Mouse (Mus musculus) ovary, postnatal 36 days (tissue): ENCODE results near the gene Cd68.
"Not testable (repeated sequence)": the region's sequence is repeated elsewhere in the genome, so short reads cannot be mapped to it uniquely, and the experiment has no call there.

Experiments
- DNase-seq: peaks from one replicate; pipeline ENCODE4 v3.0.0; 2022; ENCODE audit warnings: low spot score, mixed read lengths

Gene Cd68

GRCm38 (mm10) chr11:69624339-69624738, 41.6 kb downstream of the Cd68 start:
- DNase-seq, result not testable (repeated sequence)

DNA sequence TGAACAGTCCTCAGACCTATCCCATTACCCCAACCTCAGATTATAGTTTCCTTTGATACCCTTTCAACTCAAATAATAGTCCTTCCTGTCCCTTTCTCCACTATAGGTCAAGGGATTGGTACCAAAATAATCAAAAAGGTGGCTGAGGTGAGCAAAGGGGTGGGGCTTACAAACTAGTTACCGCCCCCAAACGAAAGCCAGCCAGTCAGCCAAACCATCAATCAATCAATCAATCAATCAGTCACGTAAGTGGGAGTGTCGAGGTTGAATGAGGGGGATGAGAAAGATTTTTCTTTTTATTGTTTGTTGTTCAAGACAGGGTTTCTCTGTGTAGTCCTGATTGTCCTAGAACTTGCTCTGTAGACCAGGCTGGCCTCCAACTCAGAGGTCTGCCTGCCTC, 42.9 kb downstream of the Cd68 start:
- DNase-seq, result no peak

GRCm38 (mm10) chr11:69622406-69622805, 43.5 kb downstream of the Cd68 start:
- no peak for DNase-seq

DNA sequence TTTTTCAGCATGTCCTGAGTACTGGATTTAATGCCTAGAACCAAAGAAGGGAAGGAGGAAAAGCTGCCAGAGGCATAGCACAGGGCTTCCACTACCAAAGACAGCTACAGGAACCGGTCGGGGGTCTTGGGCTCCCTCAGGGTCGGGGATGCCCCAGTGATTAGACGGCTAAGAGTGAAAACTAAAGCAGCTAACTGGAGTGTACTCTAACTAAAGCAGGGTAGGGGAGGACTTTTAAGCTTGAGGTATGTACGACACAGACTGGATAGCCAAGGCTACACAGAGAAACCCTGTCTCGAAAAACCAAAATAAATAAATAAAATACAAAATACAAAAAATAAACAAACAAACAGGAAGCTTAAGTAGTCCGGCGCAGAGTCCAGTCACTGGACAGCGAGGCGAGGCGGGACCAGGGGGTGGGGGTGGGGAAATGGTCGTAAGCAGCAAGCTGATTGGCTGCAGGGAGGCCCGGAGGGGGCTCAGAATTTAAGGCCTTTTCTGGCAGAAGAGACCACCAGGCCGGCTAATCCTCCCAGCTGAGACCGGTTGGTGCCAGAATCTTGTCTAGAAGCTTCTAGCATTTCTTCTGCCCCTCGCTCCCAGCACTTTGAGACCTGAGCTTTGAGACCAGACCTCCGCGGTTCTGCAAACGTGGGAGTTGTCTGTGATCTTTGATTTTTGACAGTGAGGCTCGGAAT, 44.2 kb downstream of the Cd68 start, which contains the start of gene Sat2:
Sat2 (plus strand) TSS at position 454 of the 698 bp plus-strand sequence.
- DNase-seq, result peak; percentile 59

- peak; percentile 29 for DNase-seq
Observed at GRCm38 (mm10) chr11:69620394-69621081, 45.4 kb downstream of the Cd68 start.

GRCm38 (mm10) chr11:69617805-69618204, 48.1 kb downstream of the Cd68 start, which contains the start of gene Shbg:
Shbg (minus strand) TSS chr11:69617905.
- no peak for DNase-seq

DNA sequence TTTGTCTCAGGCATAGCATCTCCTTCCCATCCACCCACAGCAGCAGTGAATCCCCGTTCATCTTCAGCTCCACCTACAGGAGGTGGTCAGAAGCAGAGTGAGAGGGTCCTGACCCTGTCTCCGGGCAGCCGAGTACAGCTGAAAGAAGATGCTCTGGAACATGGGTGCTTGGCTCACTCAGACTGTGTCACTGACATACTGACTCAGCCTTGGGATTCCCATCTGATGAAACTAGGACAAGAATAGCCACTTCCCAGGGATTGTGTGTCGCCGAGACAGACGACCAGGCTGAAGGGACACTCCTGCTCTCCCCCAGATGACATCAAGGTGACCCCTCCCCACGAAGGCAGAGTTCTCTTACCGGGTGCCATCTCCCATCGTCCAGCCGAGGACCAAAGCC, 49.2 kb downstream of the Cd68 start:
- no peak for DNase-seq

DNA sequence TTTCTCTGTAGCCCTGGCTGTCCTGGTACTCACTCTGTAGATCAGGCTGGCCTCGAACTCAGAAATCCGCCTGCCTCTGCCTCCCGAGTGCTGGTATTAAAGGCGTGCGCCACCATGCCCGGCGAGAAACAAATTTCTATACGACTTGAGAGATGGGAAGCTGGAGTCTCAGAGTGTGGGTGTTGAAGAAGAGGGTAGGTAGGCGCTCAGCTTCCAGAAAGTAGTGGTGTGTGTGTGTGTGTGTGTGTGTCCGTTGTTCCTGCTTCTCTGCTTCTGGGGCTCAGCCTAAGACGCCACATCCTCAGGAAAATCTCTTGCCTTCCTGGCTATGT, 51.7 kb downstream of the Cd68 start:
- not testable (repeated sequence) for DNase-seq
